Mouse (Mus musculus) gastrocnemius, postnatal 4 days (tissue): Measurements from ENCODE around the gene B3gnt8. TPM values are rescaled to one million over a fixed set of nuclear protein-coding genes. Genes with fewer than 3 reads are reported as not detected.
"Not testable (repeated sequence)": the region's sequence is repeated elsewhere in the genome, so short reads cannot be mapped to it uniquely, and the experiment has no call there.

ENCODE experiments used
- DNase-seq, 2 experiments: peaks; one replicate each; pipeline ENCODE4 v3.0.0; 2021 to 2022; ENCODE audit warnings: low spot score in 2 of 2, mixed read lengths in 2 of 2
- long read RNA-seq, 2 experiments: library from polyadenylated mRNA; stranded (forward); transcript quantifications; one replicate each; pipeline ENCODE4 v2.0.0; 2021
- total RNA-seq, 2 experiments: library from RNA; stranded (reverse); gene quantifications; 2 replicates each; pipeline ENCODE4 v1.2.3; 2021

Gene B3gnt8
- 1 to 10 TPM; 4.2 to 4.8 TPM for total RNA-seq
- long read RNA-seq, experiment 1, transcript B3gnt8-203 (1 exons, 1,844 nt) = major isoform, 7 of 8 reads
- long read RNA-seq, experiment 1, partial matches to known transcripts = 0 of 8 reads
- long read RNA-seq, experiment 1, other reads (novel, unspliced or antisense) = 0 of 8 reads
- long read RNA-seq, experiment 2, partial matches to known transcripts = 0 of 3 reads
- long read RNA-seq, experiment 2, other reads (novel, unspliced or antisense) = 0 of 3 reads

GRCm38 (mm10) chr7:25626509-25627430 is at the start of gene B3gnt8:
Gene B3gnt8, plus strand, starts transcription at chr7:25626654.
- DNase-seq = peak in 1 of 2 experiments; percentile 28

GRCm38 (mm10) chr7:25576793-25577437 is 49.5 kb upstream of the B3gnt8 start:
- not testable (repeated sequence) for DNase-seq

GRCm38 (mm10) chr7:25579441-25579840 is 47.0 kb upstream of the B3gnt8 start:
- no peak for DNase-seq

- DNase-seq = no peak
Observed at GRCm38 (mm10) chr7:25582301-25582810, 44.1 kb upstream of the B3gnt8 start.

- no peak for DNase-seq
Observed at GRCm38 (mm10) chr7:25584651-25585050, 41.8 kb upstream of the B3gnt8 start.

GRCm38 (mm10) chr7:25585351-25586204 is 40.9 kb upstream of the B3gnt8 start:
- DNase-seq = no peak

GRCm38 (mm10) chr7:25591226-25591625 is 35.2 kb upstream of the B3gnt8 start:
- DNase-seq = no peak

GRCm38 (mm10) chr7:25593859-25594258 is 32.6 kb upstream of the B3gnt8 start:
- no peak for DNase-seq

- peak in 1 of 2 experiments; percentile 60 for DNase-seq
Observed at GRCm38 (mm10) chr7:25599663-25600062, 26.8 kb upstream of the B3gnt8 start.

GRCm38 (mm10) chr7:25600666-25601065 is 25.8 kb upstream of the B3gnt8 start:
- no peak for DNase-seq

GRCm38 (mm10) chr7:25601346-25601745 is 25.1 kb upstream of the B3gnt8 start:
- DNase-seq = no peak

GRCm38 (mm10) chr7:25606625-25607063 is 19.8 kb upstream of the B3gnt8 start:
- no peak for DNase-seq

GRCm38 (mm10) chr7:25607196-25607595 is 19.3 kb upstream of the B3gnt8 start:
- no peak for DNase-seq

GRCm38 (mm10) chr7:25610056-25610455 is 16.4 kb upstream of the B3gnt8 start:
- DNase-seq = no peak

GRCm38 (mm10) chr7:25611501-25611900 is 15.0 kb upstream of the B3gnt8 start:
- DNase-seq = no peak

- DNase-seq = no peak
Observed at GRCm38 (mm10) chr7:25614086-25614485, 12.4 kb upstream of the B3gnt8 start.

- DNase-seq = no peak
Observed at GRCm38 (mm10) chr7:25614831-25615705, 11.4 kb upstream of the B3gnt8 start.

- no peak for DNase-seq
Observed at GRCm38 (mm10) chr7:25615706-25616011, 10.8 kb upstream of the B3gnt8 start, which contains the start of gene Erich4. Gene Erich4, minus strand, starts transcription at chr7:25615892.

GRCm38 (mm10) chr7:25617376-25618160 is 8.9 kb upstream of the B3gnt8 start:
- DNase-seq = no peak
